Mouse (Mus musculus) left cerebral cortex, postnatal 10 days (tissue): ENCODE results near the gene Nek7. TPM values are rescaled to one million over a fixed set of nuclear protein-coding genes. Genes with fewer than 3 reads are reported as not detected.

ENCODE experiments used
- DNase-seq, 2 experiments: peaks; one replicate each; pipeline ENCODE4 v3.0.0; 2021 to 2022; ENCODE audit warnings: low spot score in 2 of 2, mixed read lengths in 1 of 2; ENCODE audit errors: extremely low spot score in 1 of 2
- intact Hi-C: fragments of 180-260 bp; cut with DNase I; formaldehyde crosslinking; loops from one replicate; pipeline ENCODE4 v1.15.1; 2025
- total RNA-seq, 2 experiments: library from RNA; stranded (reverse); gene quantifications; 2 replicates each; pipeline ENCODE4 v1.2.3; 2021

Gene Nek7
- total RNA-seq, 2 experiments from 2014 or later: 19.0 to 20.4 TPM

DNA sequence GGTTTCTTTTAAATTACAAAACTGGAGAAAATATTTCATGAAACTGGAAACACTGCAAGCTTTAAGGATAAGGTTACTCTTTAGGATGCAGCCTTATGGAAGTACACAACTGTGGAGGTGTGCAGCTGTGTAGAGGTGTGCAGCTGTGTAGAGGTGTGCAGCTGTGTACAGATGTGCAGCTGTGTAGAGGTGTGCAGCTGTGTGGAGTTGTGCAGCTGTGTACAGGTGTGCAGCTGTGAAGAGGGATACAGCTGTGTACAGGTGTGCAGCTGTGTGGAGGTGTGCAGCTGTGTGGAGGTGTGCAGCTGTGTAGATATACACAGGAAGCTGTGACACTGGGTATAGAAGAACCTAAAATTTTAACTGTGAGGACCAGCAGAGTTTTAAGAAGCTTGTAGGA lies 81.7 kb downstream of the Nek7 start:
- intact Hi-C loops: no loop called here
- DNase-seq: no peak

DNA sequence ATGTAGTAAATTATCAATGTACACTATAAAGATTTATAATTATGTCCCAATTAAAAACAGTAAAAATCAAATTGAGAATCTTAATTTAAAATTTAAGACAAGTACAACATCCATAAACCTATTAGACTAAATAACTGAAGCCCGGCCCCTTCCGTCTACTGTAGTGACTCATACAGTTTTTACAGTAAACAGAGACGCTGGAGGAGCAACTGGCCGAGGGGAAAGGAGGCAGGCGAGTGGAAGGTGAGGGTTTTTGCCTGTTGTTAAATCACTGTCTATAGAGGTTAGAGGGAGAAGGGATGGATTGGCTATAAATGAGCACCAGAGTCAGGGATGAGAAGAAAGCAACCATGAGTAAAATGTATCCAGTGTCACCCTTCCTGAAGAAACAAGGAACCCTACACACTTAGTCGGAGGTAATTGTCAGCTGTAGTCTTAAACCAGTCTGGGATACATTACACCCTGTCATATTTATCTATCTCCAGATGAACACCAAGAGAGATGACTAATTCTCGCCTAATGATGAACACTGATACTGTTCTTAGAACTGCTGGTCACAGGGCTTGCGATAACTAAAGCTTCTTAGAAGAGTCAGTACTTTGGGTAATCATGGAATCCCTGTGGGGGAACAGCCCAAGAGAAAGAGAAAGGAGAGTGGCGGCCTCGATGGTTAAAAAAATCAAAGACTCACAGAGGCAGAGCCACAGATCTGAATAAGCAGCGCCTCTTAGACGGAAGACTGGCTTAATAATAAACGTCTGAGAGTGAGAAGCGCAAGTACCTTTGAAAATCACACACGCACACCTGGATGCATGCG lies 84.0 kb downstream of the Nek7 start:
- intact Hi-C loops: no loop called here
- DNase-seq: no peak

GRCm38 (mm10) chr1:138530604-138531003 lies 89.3 kb downstream of the Nek7 start:
- intact Hi-C loops: no loop called here
- no peak for DNase-seq

DNA sequence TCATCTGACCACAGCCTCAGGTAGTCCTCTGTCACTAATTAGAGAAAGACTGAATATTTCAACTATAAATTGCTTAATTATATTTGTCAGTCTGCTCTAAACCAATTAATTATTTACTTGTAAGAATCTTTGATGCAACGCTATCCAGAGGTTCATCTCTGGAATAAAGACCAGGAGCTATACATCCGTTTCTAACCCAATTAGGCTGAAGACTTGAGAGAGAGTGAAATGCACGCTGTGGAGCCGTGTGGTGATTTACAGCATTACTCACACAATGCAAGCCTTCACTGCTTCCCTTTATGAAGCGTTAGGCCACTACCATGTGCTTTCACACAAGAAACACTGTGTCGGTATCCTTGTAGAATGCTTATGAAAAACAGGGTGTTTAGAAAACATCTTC lies 96.0 kb downstream of the Nek7 start:
- intact Hi-C loops: no loop called here

GRCm38 (mm10) chr1:138518235-138518634 lies 101.7 kb downstream of the Nek7 start:
- no peak for DNase-seq
- intact Hi-C loops: no loop called here

More for the DNA sequence above, 96.0 kb downstream of the Nek7 start:
- DNase-seq: no peak

DNA sequence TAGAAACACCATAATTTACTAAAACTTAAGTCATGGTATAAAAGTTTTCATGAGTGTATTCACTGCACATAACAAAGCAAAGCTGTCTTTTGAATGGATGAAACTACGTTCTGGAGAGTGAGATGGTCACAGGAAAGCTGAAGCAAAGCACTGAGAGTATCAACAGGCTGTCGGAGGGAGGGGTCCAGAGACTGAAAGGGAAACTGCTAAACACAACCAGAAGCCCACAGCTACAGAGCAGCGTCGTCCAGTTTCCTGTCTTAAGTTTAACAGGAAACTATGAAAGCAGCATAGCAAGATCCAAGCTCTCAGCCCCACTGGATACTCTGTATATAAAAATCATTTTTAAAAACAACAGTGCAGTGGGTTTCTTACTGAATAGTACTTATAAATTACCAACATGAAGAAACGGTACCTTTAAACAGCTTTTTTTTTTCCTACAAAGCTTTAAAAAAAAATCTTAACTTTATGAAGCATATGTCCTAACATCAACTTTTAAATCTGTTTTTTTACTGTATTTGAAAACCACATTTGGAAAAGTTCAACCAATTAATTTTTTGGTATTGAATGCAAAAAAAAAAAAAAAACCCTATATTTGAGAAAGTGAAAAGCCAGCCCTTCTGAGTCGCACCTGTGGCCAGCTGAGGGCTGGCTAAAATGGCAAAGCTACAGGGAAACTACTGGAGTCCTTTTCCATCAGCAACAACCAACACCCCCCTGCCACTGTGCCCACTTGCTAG lies 102.4 kb downstream of the Nek7 start:
- intact Hi-C loops: no loop called here
- DNase-seq: no peak

GRCm38 (mm10) chr1:138516946-138517345 lies 103.0 kb downstream of the Nek7 start:
- DNase-seq: no peak
- intact Hi-C loops: no loop called here

- intact Hi-C loops: no loop called here
- DNase-seq: no peak
Measured at GRCm38 (mm10) chr1:138515362-138515761, 104.6 kb downstream of the Nek7 start.

- intact Hi-C loops: no loop called here
Measured at GRCm38 (mm10) chr1:138513982-138514381, 106.0 kb downstream of the Nek7 start.

DNA sequence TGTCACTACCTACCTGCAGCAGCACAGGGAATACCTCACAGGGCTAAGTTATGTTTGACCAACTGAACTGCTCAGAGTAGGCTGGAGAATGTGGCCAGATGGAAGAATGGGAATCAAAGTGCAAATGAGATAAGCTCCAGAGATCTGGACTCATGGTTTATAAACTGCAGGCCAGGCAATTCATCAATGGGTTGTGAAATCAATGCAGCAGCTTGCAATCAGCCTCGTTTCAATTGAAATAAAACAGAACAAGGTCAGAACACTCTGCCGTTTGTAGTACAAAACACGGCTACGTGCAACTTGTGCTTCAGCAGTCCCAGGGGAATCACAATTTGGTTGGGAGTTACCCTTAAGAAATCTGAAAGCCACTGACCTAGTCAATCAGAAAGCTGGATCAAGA lies 109.4 kb downstream of the Nek7 start:
- intact Hi-C loops: no loop called here
- no peak for DNase-seq

More at GRCm38 (mm10) chr1:138513982-138514381, 106.0 kb downstream of the Nek7 start:
- no peak for DNase-seq

DNA sequence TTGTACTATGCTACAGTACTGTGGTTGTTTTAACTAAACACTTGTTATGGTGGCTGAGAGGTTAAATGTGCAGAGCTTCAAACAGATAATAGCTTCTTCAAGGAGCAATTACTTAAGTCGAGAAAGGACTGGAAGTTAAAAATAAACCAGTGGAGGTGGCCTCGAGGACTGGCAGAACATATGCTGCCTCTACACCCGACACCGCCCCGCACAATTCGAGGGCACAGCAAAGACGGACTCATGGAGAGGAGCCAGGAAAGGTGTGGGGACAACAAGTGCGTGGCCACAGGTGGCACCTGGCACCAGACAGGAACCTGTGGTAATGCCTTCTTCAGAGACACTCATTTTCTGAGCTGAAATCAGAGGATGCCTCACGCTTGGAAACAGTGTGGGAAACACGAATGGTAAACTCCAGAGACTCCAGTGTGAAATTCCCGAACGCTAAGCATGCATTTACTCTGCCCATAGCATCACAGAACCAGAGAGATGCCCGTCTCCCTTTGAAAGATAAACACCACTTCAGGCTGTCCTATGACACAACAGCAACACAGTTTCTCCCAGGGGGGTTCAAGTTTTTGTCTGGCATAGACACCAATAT lies 112.4 kb downstream of the Nek7 start:
- intact Hi-C loops: loop anchor here (10.0 kb wide), 1 partner anchor 107 kb away; no protein-coding TSS in a partner anchor

GRCm38 (mm10) chr1:138507014-138507413 lies 112.9 kb downstream of the Nek7 start:
- intact Hi-C loops: loop anchor here (10.0 kb wide), 1 partner anchor 108 kb away; no protein-coding TSS in a partner anchor

More for the DNA sequence above, 112.4 kb downstream of the Nek7 start:
- DNase-seq: no peak

GRCm38 (mm10) chr1:138504228-138504627 lies 115.7 kb downstream of the Nek7 start:
- no peak for DNase-seq
- intact Hi-C loops: loop anchor here (10.0 kb wide), 1 partner anchor 111 kb away; no protein-coding TSS in a partner anchor

More at GRCm38 (mm10) chr1:138507014-138507413, 112.9 kb downstream of the Nek7 start:
- DNase-seq: no peak

DNA sequence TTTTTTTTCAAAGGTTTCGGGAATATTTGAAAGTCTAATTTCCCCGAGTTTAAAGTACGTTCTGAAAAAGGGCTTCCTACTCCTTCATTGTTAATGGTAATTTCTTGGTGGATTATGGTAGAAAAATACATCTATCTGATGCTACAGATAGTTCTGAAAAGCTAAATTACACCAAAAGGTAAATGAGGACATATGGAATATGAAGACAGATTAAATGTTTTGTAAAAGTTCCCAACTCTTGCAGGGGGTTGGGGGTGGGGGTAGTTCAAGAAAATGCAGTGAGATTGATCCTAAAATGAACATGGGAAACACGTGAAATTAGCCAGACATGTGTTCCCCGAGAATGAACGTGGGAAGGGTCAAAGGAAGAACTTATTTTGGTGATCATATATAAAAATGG lies 119.2 kb downstream of the Nek7 start:
- intact Hi-C loops: loop anchor here (10.0 kb wide), 1 partner anchor 114 kb away; no protein-coding TSS in a partner anchor

GRCm38 (mm10) chr1:138500155-138500554 lies 119.8 kb downstream of the Nek7 start:
- no peak for DNase-seq
- intact Hi-C loops: loop anchor here (10.0 kb wide), 1 partner anchor 115 kb away; no protein-coding TSS in a partner anchor

More for the DNA sequence above, 119.2 kb downstream of the Nek7 start:
- DNase-seq: no peak

DNA sequence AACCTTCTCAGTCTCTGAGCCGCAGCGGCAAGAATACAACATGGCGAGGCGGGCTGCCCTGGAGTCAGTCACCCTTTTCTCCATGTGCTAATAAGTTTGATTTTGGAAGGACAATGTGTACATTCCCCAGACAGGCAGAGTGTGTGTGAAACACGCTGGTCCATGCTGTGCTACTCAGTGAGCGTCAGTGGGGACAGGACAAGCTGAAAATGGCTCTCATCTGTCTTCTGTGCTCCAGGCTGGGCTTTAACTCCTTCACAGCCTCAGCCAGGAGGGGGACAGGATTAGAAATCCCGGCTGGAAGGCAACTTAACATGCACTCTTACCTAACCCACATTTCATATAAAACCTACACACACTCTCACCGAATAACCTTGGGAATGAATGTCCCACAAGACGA lies 120.5 kb downstream of the Nek7 start:
- DNase-seq: no peak
- intact Hi-C loops: no loop called here

DNA sequence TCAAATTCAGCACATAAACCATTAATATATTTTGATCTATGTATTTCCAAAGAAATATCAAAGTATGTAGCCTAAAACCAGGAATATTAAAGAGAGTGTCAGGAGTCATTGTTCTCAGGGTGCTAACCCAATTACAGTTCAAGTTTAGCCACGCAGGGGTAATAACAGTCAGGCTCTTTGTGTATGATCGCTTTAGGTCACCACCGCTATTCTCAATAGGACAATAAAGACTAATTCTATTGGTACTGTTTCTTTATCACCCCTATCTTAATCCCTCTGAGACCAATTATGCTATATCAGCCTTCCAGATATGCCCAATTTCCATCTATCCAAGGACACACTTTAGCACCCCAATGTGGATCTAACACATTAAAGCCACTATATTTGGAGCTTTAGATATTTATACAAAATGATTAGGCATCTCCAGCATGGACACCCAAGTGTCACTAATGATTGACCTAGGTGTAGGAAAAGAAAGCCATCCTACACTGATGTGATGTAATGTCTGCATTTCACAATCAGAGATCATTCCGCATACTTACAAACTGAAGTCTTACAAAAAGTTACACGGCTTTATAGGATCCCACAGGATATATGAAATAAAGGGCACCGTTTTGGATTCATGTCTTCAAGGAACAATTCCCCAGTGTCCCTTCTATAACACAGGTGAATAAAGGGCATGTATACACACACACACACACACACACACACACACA lies 128.4 kb downstream of the Nek7 start:
- intact Hi-C loops: no loop called here
- no peak for DNase-seq

DNA sequence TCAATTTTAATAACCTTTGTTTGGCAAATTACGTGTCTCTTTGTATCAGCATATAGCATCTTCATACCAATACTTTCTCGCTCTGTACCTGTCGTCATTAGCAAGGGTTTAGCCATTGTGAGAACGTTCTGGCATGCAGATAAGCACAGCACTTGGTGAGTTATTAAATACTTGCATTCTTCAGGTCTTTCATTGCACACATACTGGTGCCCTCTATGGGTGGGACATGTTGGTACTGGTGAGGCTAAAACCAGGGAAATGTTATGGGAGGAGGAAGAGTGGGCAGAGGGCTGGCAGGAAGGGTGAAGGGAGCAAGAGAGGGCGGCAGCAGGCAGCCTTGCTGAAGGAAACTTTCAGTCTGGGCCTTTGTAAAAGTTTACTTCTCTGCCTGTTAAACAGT lies 132.4 kb downstream of the Nek7 start:
- intact Hi-C loops: no loop called here
- no peak for DNase-seq

- intact Hi-C loops: no loop called here
- DNase-seq: no peak
Measured at GRCm38 (mm10) chr1:138480694-138481093, 139.2 kb downstream of the Nek7 start.
